Mouse (Mus musculus) T-helper 1 cell (primary cell): ENCODE data around the gene P3h1.

Experiments
- in situ Hi-C: fragments of 300-600 bp; cut with MboI, MseI; formaldehyde crosslinking; loops from one replicate; pipeline ENCODE4 v1.15.1; 2025; ENCODE audit warnings: high pct_unique_total_duplicates

P3h1 gene

GRCm38 (mm10) chr4:119238661-119239060 lies 5.9 kb downstream of the P3h1 start:
- in situ Hi-C loops = no loop called here

- in situ Hi-C loops = no loop called here
These were observed 6.5 kb downstream of the P3h1 start for GRCm38 (mm10) chr4:119239181-119239682.

DNA sequence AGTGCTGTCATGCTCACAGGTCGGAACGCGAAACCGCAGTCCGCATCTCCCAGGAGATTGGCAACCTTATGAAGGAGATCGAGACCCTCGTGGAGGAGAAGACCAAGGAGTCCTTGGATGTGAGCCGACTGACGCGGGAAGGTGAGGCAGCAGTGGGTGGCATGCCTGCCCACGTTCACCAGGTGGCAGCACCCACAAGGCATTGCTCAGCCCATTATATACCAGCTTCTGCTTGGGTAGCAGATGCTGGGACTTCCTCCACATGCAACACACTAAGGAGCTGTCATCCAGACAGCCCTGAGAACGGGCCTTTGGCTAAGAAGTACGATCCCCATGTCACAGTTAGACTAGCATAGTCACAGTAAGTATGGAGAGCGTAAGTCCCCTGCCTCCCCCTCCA lies 8.9 kb downstream of the P3h1 start:
- in situ Hi-C loops = no loop called here

DNA sequence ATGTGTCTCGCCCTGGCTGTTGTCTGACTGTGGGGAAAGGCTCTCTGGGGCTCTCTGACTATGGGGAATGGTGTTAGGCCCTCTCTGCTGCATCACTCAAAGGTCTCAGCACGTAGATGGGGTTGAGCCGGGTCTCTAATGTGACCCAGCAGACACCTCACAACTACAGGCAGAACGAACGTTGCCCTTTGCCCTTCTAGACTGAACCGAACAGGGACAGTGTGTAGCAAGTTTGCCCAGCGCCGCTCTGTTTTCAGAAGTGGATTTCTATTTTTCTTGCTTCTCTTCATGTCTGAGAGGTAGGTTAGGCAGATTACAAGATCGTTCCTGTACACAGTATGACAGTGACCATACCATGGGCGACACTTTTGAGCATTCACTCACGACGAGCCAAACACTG lies 9.9 kb downstream of the P3h1 start:
- in situ Hi-C loops = no loop called here

GRCm38 (mm10) chr4:119244468-119245240 lies 11.9 kb downstream of the P3h1 start:
- in situ Hi-C loops = no loop called here

DNA sequence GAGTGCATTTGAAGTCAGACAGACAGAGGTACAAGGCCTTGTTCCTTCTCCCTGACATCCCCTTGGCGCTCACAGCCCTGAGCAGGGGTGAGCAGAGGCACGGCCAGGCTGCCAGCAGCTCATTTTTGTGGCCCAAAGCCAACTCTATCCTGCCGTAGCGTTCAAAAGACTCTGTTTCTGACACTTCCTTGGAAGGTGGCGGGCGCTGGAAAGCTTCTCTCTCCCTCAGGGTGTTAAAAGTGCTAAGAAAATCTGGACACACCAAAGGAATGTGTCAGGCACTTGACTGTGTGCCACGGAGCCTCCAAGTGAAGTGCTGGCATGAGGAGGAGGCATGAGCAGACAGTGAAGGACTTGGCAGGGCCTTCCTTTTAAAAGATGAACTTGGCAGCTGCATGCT lies 12.8 kb downstream of the P3h1 start:
- in situ Hi-C loops = no loop called here

GRCm38 (mm10) chr4:119245961-119246360 lies 13.2 kb downstream of the P3h1 start:
- in situ Hi-C loops = no loop called here

- in situ Hi-C loops = no loop called here
These were observed 14.0 kb downstream of the P3h1 start for GRCm38 (mm10) chr4:119246688-119247225.

GRCm38 (mm10) chr4:119247462-119248235 lies 14.9 kb downstream of the P3h1 start:
- in situ Hi-C loops = no loop called here

- in situ Hi-C loops = no loop called here
These were observed 15.8 kb downstream of the P3h1 start for GRCm38 (mm10) chr4:119248407-119248965.

- in situ Hi-C loops = no loop called here
These were observed 19.5 kb downstream of the P3h1 start for GRCm38 (mm10) chr4:119252025-119252808.

DNA sequence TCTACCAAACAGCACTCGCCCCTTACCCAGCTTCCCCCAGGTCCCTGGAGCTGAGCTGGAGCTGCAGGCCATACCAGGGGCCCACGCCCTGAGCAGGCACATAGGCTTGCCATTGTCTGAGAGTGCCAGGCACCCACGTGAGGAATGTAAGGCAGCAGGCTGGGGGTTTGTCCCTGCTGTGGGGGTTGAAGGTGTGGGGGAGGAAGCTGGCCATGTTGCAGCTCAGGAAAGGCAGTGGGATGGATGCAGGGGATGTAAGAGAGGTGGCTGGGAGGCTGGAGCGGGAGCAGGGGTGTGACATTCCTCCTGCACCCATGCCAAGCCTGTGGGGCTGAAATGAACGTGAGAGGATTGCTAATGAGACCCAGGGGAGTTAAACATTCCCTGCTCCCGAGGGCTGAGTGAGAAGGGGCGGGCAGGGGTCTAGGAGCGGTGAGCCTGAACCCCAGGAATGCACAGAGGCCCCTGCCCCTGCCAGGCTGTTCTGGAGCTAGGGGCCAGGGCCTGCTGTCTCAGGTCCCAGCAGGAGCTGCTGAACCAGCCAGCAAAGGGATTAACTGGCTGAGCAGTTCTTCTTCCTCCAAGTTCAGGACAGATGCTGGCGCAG lies 21.4 kb downstream of the P3h1 start:
- in situ Hi-C loops = no loop called here

- in situ Hi-C loops = no loop called here
These were observed 22.6 kb downstream of the P3h1 start, which contains the start of gene Cldn19 for GRCm38 (mm10) chr4:119255351-119255750. TSS of gene Cldn19 (plus strand) at chr4:119255414.

- in situ Hi-C loops = no loop called here
These were observed 24.4 kb downstream of the P3h1 start for GRCm38 (mm10) chr4:119257083-119257482.

DNA sequence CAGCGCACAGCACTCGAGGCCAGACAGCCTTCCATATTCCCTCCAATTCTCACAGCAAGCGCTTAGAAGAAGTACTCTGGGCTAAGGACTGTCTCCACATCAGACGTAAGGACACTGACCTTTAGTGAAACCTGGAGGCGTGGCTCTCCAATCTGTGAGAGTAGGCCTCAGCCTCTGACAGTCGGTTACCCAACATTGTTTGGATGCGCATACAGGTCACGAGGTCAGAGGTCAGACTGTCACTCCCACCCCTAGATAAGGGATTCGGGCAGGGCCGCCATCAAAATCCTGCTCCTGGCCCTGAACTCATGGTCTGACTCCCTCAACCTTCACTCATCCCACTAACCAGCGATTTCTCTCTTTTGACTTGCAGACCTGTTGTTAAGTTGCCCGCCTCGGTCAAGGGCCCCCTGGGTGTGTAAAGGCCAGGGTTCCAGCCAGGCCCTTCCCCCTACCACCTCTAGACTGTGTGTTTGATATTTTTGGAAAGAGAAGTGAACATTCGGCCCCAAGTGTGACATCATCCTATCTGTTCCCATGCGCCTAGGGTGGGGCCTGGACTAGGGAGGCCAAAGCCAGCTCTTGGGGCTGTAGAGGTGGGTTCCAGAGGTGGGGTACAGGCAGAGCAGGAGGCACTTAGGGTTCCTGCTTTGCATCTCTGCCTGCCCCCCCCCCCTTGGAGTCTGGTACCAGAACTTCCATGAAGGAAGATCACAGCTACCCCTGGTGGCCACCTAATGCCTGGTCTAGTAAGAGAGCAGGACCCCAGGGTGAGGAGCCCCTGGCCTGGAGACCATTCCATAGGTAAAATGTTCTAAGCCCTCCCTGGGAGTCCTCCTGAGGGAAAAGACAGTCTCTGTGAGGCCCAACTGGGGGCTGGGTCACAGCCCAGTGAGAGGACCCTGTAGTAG lies 26.9 kb downstream of the P3h1 start:
- in situ Hi-C loops = no loop called here

- in situ Hi-C loops = no loop called here
These were observed 28.5 kb downstream of the P3h1 start for GRCm38 (mm10) chr4:119261087-119261713.

- in situ Hi-C loops = no loop called here
These were observed 29.8 kb downstream of the P3h1 start for GRCm38 (mm10) chr4:119262483-119262882.

DNA sequence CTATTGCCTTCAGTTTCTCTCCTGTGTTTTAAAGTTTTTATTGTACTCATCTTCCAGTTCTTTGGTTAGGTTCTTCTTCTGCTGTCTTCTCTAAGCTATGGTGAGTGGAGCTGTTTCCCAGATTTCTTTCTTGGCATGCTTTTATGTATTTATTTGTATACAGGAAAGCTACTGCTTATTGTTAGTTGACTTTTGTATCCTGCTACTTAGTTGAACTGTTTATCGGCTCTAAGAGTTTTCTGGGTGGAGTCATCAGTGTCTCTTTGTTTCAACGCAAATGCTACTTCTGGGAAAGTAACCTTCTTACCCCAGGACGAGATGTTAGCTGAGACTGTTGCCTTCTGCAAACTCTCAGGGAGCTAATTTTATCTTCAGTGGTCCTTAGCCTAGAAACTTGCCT lies 30.7 kb downstream of the P3h1 start:
- in situ Hi-C loops = no loop called here

DNA sequence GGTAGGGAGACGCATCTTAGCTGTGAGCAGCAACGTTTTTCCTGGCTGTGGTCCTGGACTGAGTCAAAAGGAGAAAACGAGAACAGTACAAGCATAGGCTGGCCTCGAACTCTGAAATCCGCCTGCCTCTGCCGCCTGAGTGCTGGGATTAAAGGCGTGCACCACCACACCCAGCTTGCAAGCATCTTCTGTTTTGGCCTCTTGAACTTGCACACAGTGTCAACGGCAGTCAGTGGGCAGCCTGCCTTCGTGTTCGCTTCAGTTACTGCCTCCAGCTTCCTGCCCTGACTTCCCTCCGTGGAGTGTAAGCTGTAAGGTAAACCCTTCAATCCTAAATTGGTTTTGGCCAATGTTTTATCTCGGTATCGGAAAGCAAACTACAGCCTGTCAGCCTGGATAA lies 33.9 kb downstream of the P3h1 start:
- in situ Hi-C loops = no loop called here
